Mouse (Mus musculus): Measurements from ENCODE around the gene Gtf2f2. TPM values are rescaled to one million over a fixed set of nuclear protein-coding genes. Genes with fewer than 3 reads are reported as not detected.

Gene Gtf2f2
- total RNA-seq, 1 experiment = 23.2 TPM

DNA sequence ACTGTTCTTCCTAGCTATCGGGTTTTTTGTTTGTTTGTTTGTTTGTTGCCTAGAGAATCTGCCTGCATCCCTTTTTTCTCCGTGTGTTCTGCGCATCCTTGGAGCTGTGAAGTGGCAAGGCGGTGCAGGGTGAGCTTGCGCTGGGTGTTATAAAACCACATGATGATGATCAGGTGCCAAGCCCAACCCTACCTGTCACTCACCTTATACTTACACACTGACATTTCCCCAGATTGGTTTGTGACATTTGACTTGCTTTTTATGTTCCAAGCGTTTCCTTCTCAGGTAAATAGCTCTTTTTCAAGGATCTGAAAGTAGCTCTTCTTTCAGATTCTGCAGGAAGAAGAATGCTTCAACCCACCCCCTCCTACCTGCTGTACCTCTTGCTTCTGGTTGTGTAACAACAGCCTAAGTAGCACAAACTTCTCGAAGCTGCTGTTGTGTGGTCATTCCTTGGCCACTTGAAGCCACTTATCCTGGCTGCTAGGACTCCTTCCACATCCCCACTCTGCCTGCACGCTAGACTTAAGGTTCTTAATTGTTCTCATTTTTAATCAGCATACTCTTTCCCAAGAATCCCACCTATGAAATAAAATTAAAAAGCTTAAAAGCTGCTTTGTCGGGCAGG is 143.8 kb downstream of the Gtf2f2 start:
- in situ Hi-C loops (cut with MboI; ENCODE audit: low sequenced_read_pairs in 2 of 2, unreplicated experiment in 2 of 2) = loop anchor here in 1 of 2 experiments (25.0 kb wide), 1 partner anchor 570 kb away; no protein-coding TSS in a partner anchor
- Histone ChIP-seq H3K36me3 (ENCODE audit: control insufficient read depth, insufficient read depth, low read length, poor library complexity, severe bottlenecking) (no peaks in the 10 kb centered on the region), H3K4me3 (ENCODE audit: insufficient read depth in 1 of 2, low read depth in 1 of 2, low read length in 2 of 2, poor library complexity in 1 of 2, severe bottlenecking in 1 of 2) (no peak overlapping the region), H3K27ac (ENCODE audit: insufficient read depth, low read depth, low read length, poor library complexity, severe bottlenecking) (no peak overlapping the region), H3K9ac (ENCODE audit: insufficient read depth, low read depth, low read length, poor library complexity, severe bottlenecking) (no peak overlapping the region), H3K4me1 (ENCODE audit: control insufficient read depth in 2 of 2, insufficient read depth in 2 of 2, low read length in 2 of 2, poor library complexity in 1 of 2) (peaks cover 5 to 11% of the 10 kb centered on the region in 2 experiments), H3K9me3 (ENCODE audit: control insufficient read depth, insufficient read depth, low read depth, low read length) (no peaks in the 10 kb centered on the region; the same call in 1 of the 2 replicates)
- no peak for DNase-seq (ENCODE audit: low read depth, low spot score)
- TF ChIP-seq ZC3H11A (IDR thresholded peaks at IDR 0.05; ENCODE audit: borderline replicate concordance, low read depth, low read length) (no peak), ZNF384 (IDR thresholded peaks at IDR 0.05; ENCODE audit: low read depth, low read length) (no peak), MAFK (IDR thresholded peaks at IDR 0.05; ENCODE audit: insufficient read depth, low read depth, low read length) (no peak), HCFC1 (IDR thresholded peaks at IDR 0.05; ENCODE audit: borderline replicate concordance, insufficient read depth, low read length) (no peak), CHD2 (IDR thresholded peaks at IDR 0.05; ENCODE audit: low read depth, low read length) (no peak)

GRCm38 (mm10) chr14:75863549-75864409 is 146.9 kb downstream of the Gtf2f2 start:
- TF ChIP-seq ZNF384 (IDR thresholded peaks at IDR 0.05; ENCODE audit: low read depth, low read length) (peak; percentile 8; the same call in 1 of the 2 replicates), CHD2 (IDR thresholded peaks at IDR 0.05; ENCODE audit: low read depth, low read length) (no peak)
- in situ Hi-C loops (cut with MboI; ENCODE audit: low sequenced_read_pairs in 2 of 2, unreplicated experiment in 2 of 2) = loop anchor here in 1 of 2 experiments (25.0 kb wide), 1 partner anchor 574 kb away; no protein-coding TSS in a partner anchor
- Histone ChIP-seq H3K9ac (ENCODE audit: insufficient read depth, low read depth, low read length, poor library complexity, severe bottlenecking) (no peak overlapping the region), H3K9me3 (ENCODE audit: control insufficient read depth, insufficient read depth, low read depth, low read length) (no peaks in the 10 kb centered on the region; the same call in 1 of the 2 replicates), H3K4me1 (ENCODE audit: control insufficient read depth in 2 of 2, insufficient read depth in 2 of 2, low read length in 2 of 2, poor library complexity in 1 of 2) (peaks cover 3 to 9% of the 10 kb centered on the region in 2 experiments; a peak in 2 of 4 replicates), H3K36me3 (ENCODE audit: control insufficient read depth, insufficient read depth, low read length, poor library complexity, severe bottlenecking) (no peaks in the 10 kb centered on the region), H3K27ac (ENCODE audit: insufficient read depth, low read depth, low read length, poor library complexity, severe bottlenecking) (peak overlapping the region; percentile 94), H3K4me3 (ENCODE audit: insufficient read depth in 1 of 2, low read depth in 1 of 2, low read length in 2 of 2, poor library complexity in 1 of 2, severe bottlenecking in 1 of 2) (no peak overlapping the region)
- DNase-seq (ENCODE audit: low read depth, low spot score) = peak; percentile 81

DNA sequence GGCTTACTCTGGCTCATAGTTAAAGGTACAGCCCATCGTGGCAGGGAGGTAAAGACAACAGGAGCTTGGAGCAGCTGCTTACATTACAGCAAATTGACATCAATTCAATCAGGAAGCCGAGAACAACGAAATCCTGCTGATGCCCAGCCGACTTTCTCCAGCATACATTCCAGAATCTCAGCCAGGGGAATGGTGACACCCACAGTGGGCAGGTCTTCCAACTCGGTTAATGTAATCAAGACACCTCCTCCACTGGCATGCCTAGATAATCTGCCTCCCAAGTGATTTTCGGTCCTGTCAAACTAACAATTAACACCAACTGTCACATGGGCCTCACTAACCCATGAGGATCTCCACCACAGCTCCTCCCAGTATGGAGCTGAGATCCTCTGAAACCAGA is 148.0 kb downstream of the Gtf2f2 start:
- Histone ChIP-seq H3K4me3 (ENCODE audit: insufficient read depth in 1 of 2, low read depth in 1 of 2, low read length in 2 of 2, poor library complexity in 1 of 2, severe bottlenecking in 1 of 2) (no peak overlapping the region), H3K9me3 (ENCODE audit: control insufficient read depth, insufficient read depth, low read depth, low read length) (no peaks in the 10 kb centered on the region; the same call in 1 of the 2 replicates), H3K27ac (ENCODE audit: insufficient read depth, low read depth, low read length, poor library complexity, severe bottlenecking) (peak overlapping the region; percentile 94), H3K4me1 (ENCODE audit: control insufficient read depth in 2 of 2, insufficient read depth in 2 of 2, low read length in 2 of 2, poor library complexity in 1 of 2) (peaks cover 3 to 9% of the 10 kb centered on the region in 2 experiments; a peak in 2 of 4 replicates), H3K9ac (ENCODE audit: insufficient read depth, low read depth, low read length, poor library complexity, severe bottlenecking) (no peak overlapping the region), H3K36me3 (ENCODE audit: control insufficient read depth, insufficient read depth, low read length, poor library complexity, severe bottlenecking) (no peaks in the 10 kb centered on the region)
- in situ Hi-C loops (cut with MboI; ENCODE audit: low sequenced_read_pairs in 2 of 2, unreplicated experiment in 2 of 2) = loop anchor here in 1 of 2 experiments (25.0 kb wide), 1 partner anchor 575 kb away; no protein-coding TSS in a partner anchor
- no peak for TF ChIP-seq ZC3H11A (IDR thresholded peaks at IDR 0.05; ENCODE audit: borderline replicate concordance, low read depth, low read length)
- no peak for TF ChIP-seq ZNF384 (IDR thresholded peaks at IDR 0.05; ENCODE audit: low read depth, low read length)
- DNase-seq (ENCODE audit: low read depth, low spot score) = no peak

GRCm38 (mm10) chr14:75859619-75860018 is 151.0 kb downstream of the Gtf2f2 start:
- no peak for TF ChIP-seq CHD2 (IDR thresholded peaks at IDR 0.05; ENCODE audit: low read depth, low read length)
- TF ChIP-seq ZNF384 (IDR thresholded peaks at IDR 0.05; ENCODE audit: low read depth, low read length) = no peak
- no peak for TF ChIP-seq ZC3H11A (IDR thresholded peaks at IDR 0.05; ENCODE audit: borderline replicate concordance, low read depth, low read length)
- no peak for TF ChIP-seq MAFK (IDR thresholded peaks at IDR 0.05; ENCODE audit: insufficient read depth, low read depth, low read length)
- TF ChIP-seq HCFC1 (IDR thresholded peaks at IDR 0.05; ENCODE audit: borderline replicate concordance, insufficient read depth, low read length) = no peak
- H3K4me1 ChIP-seq (ENCODE audit: control insufficient read depth in 2 of 2, insufficient read depth in 2 of 2, low read length in 2 of 2, poor library complexity in 1 of 2) = peaks cover 3 to 7% of the 10 kb centered on the region in 2 experiments; a peak in 3 of 4 replicates
- no peak overlapping the region for H3K9ac ChIP-seq (ENCODE audit: insufficient read depth, low read depth, low read length, poor library complexity, severe bottlenecking)
- no peak overlapping the region for H3K27ac ChIP-seq (ENCODE audit: insufficient read depth, low read depth, low read length, poor library complexity, severe bottlenecking)
- in situ Hi-C loops (cut with MboI; ENCODE audit: low sequenced_read_pairs in 2 of 2, unreplicated experiment in 2 of 2) = loop anchor here in 1 of 2 experiments (25.0 kb wide), 1 partner anchor 578 kb away; no protein-coding TSS in a partner anchor
- no peak for DNase-seq (ENCODE audit: low read depth, low spot score)
- H3K9me3 ChIP-seq (ENCODE audit: control insufficient read depth, insufficient read depth, low read depth, low read length) = no peaks in the 10 kb centered on the region; the same call in 1 of the 2 replicates
- H3K36me3 ChIP-seq (ENCODE audit: control insufficient read depth, insufficient read depth, low read length, poor library complexity, severe bottlenecking) = no peaks in the 10 kb centered on the region
- H3K4me3 ChIP-seq (ENCODE audit: insufficient read depth in 1 of 2, low read depth in 1 of 2, low read length in 2 of 2, poor library complexity in 1 of 2, severe bottlenecking in 1 of 2) = no peak overlapping the region
